Mouse (Mus musculus) adipocyte (in vitro differentiated cells): ENCODE data around the gene Gm49337.
"Not testable (repeated sequence)": the region's sequence is repeated elsewhere in the genome, so short reads cannot be mapped to it uniquely, and the experiment has no call there.

Source experiments
- DNase-seq: peaks from one replicate; pipeline ENCODE4 v3.0.0-alpha.2; 2016; ENCODE audit warnings: low spot score

The Gm49337 gene

DNA sequence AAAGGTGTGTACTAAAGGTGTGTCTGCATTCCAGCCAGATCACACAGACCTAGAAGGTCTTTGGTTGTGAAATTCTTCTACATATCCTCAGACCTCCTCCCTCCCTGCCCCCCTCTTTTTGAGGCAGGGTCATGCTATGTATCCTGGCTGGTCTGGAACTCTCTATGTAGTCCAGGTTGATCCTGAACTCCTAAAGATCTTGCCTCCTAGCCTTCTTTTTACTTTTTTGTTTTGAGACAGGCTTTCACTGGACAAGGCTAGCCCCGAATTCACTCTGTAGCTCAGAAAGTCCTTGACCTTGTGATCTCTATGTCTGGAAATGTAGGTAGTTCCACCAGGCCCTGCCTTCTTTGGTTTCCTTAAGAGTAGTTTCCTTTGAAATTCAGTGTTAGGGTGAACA lies 35.7 kb downstream of the Gm49337 start:
- DNase-seq, result no peak

GRCm38 (mm10) chr4:116215895-116216605 lies 42.9 kb downstream of the Gm49337 start:
- no peak for DNase-seq

GRCm38 (mm10) chr4:116217046-116217445 lies 43.9 kb downstream of the Gm49337 start:
- DNase-seq, result peak; percentile 60

DNA sequence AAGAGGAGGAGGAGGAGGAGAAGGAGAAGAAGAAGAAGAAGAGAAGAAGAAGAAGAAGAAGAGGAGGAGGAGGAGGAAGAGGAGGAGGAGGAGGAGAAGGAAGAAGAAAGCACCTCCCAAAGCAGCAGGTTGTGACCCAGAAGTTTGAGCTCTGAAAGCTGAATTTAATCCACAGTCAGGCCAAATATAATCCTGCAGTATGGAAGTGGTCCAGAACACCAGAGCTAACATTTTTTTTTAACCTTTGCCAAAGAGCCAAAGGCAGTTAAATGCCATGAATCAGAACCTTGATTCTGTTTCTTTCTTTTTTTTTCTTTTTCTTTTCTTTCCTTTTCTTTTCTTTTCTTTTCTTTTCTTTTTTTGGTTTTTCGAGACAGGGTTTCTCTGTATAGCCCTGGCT lies 44.5 kb downstream of the Gm49337 start:
- DNase-seq, result not testable (repeated sequence)

GRCm38 (mm10) chr4:116219056-116219455 lies 45.9 kb downstream of the Gm49337 start:
- DNase-seq, result no peak

DNA sequence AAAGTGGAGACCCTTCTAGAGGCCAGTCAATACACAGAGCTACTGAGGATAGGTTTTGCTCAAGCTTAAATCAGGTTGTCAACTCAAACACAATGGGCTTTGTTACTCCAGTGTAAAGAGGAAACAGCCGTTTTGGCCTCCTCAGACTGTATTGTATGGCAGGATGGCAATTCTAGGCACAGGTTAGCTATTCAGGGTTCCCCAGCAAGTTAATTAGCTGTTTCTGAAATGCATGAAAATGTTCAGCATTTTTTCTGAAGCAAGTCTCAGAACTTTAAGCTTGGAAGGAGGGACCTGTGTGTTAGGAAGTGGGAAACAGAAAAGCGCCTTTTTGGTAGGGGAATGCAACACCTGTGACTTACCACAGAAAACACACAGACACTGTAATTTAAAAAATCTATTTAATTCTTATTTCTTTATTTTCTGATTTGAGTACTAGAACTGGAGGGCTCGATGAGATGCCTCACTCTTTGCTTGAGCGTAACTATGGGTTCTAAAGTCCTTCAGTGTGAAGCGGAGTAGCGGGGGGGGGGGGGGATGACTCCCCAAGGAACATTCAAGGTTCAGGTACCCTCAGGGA lies 47.0 kb downstream of the Gm49337 start:
- no peak for DNase-seq

DNA sequence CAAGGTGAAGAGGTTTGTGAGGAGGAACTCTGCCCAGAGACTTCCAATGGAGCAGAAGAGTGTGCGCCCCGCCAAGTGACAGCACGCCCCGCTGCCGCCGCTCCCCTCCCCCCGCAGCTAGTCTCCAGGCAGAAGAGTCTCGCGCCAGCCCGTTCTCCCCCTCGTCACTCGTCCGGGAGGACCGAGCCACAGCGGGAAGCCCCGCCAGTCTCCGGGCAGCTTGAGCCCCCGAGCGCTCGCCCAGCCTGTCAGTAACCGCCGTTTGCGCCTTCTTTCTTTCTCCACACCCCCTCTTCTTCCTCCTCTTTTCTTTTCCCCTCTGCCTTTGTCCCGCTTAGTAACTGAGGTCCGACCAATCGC lies 47.6 kb downstream of the Gm49337 start:
- no peak for DNase-seq

DNA sequence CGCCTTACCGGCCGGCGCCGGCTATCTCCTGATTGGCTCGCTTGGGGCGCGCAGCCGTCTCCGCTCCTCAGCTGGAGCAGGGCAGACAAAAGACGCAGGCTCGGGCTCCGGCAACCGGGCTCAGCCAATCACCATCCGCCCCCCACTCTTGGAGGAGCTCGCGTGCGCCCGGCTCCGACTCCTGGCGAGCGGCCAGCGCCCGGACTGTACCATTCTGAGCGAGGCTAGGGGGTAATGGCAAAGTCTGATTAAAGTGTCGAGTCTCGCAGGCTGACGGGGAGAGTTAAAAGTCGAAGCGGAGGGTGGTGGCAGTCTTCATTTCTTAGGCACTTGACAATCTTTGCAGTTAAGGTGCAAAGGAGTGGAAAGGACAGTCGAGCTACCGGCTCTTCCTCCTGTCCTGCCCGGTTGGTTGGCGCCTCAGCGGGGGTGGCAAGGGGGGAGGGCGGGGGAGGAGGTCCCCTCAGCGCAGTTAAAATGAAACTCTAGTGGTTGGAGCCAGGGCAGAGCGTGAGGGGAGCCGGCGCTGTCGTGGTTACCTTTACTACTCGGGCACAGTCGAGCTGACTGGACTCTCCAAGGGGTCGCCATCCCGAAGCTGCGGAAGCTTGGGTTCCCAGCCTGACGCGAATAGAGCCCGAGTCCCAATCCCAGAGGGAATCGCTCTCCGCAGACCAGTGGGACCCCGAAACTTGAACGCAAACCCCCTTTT lies 48.1 kb downstream of the Gm49337 start, which contains the start of gene Pik3r3:
TSS of gene Pik3r3 (plus strand) at position 479 of the 712 bp plus-strand sequence.
- peak; percentile 96 for DNase-seq

GRCm38 (mm10) chr4:116221996-116222842 lies 49.0 kb downstream of the Gm49337 start:
- DNase-seq, result peak; percentile 39

DNA sequence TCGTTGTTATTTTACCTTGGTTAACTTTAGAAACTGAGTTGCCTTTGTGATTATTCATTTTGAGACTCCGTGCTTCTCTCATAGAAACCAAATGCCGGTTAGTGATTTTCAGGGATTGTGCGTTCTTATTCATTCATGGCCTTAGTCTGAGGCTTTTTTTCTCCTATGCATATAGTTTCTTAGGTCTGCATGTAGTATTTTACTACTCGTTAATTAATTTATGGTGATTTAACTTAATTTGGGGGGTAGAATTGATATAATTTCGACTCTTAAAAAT lies 49.6 kb downstream of the Gm49337 start:
- DNase-seq, result peak; percentile 26

DNA sequence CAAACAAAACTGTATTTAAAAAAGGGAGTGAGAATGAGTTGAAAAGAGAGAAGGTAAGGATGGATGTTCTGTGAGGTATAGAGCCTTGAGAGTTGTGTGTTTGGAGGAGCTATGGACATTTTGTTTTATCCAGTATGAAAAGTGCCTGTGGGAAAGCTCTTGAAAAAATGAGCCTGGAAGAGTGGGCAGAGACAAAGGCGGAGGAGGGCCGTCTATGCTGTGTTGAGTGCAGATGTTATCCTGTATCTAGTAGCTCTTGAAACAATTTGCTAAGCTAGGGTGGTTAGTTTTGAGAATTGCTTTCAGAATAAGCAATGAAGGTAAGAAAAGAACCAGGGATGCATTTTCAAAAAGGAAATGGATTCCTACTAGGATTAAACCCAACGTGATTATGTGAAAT lies 70.2 kb downstream of the Gm49337 start:
- DNase-seq, result no peak

- no peak for DNase-seq
Measured at GRCm38 (mm10) chr4:116244240-116244639, 71.1 kb downstream of the Gm49337 start.

DNA sequence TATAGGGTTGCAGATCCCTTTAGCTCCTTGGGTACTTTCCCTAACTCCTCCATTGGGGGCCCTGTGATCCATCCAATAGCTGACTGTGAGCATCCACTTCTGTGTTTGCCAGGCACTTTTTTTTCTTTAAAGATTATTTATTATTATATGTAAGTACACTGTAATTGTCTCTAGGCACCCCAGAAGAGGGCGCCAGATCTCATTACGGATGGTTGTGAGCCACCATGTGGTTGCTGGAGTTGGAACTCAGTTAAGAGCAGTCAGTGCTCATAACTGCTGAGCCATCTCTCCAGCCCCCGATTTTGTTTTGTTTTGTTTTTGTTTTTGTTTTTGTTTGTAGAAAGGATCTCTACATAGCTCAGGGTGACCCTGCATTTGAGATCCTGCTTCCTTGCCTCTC lies 72.7 kb downstream of the Gm49337 start:
- DNase-seq, result peak; percentile 17

- DNase-seq, result no peak
Measured at GRCm38 (mm10) chr4:116249986-116250385, 76.8 kb downstream of the Gm49337 start.

DNA sequence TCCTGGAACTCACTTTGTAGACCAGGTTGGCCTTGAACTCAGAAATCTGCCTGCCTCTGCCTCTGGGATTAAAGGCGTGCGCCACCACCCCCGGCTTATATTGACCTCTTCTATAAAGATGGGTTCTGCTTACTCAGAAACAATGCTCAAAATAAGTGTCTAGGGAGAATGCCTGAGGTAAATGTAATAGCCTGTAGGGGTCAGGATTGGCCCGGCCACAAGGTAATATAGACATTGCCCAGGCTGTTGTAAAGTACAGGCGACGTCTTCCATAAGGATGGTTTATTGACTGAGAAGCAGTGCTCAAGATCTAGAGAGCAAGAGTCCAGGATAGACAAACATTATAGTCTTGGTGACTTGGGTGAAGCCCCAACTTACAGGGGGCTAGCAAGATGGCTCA lies 95.0 kb downstream of the Gm49337 start:
- DNase-seq, result no peak

DNA sequence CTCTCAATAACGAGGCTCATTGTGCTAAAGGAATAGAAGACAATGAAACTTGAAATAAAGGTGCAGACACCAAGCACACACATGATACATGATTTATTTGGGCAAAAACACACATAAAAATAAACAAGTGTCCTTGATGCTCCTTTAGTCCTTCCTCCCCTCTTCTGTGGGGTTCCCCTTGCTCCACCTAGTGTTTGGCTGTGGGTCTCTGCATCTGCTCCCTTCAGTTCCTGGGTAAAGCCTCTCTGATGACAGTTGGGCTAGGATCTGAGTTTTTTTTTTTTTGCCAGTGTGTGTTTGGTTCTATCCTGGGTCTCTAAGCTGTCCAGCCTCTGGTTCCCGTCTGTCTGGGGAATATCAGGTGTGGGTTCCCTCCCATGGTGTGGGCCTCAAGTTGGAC lies 109.0 kb downstream of the Gm49337 start:
- DNase-seq, result no peak

DNA sequence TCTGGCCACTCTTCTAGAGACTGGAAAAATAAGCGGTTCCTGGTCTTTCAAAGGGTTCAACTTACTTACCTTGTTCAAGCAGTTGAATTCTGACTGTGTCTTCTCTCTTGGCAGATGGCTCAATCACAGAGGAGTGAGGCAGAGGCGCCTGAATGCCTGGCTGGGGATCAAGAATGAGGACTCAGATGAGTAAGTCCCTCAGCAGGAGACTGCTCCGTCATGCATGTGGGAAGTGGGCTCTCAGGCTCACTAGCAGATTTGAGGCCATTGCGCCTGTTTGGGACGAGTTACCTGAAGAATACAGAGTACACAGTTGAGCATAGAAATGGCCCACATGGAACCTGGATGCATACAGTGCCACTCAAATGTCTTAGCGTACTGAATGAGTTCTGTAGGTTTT lies 118.4 kb downstream of the Gm49337 start:
- no peak for DNase-seq

- DNase-seq, result no peak
Measured at GRCm38 (mm10) chr4:116293296-116293695, 120.1 kb downstream of the Gm49337 start.

- peak; percentile 84 for DNase-seq
Measured at GRCm38 (mm10) chr4:116300878-116301355, 127.7 kb downstream of the Gm49337 start.

- peak; percentile 76 for DNase-seq
Measured at GRCm38 (mm10) chr4:116304551-116304950, 131.4 kb downstream of the Gm49337 start.

GRCm38 (mm10) chr4:116317575-116317974 lies 144.4 kb downstream of the Gm49337 start:
- no peak for DNase-seq

GRCm38 (mm10) chr4:116322127-116322526 lies 148.9 kb downstream of the Gm49337 start:
- no peak for DNase-seq
